Mouse (Mus musculus) retina, postnatal 7 days (tissue): Measurements from ENCODE around the gene Bax.
"Not testable (repeated sequence)": the region's sequence is repeated elsewhere in the genome, so short reads cannot be mapped to it uniquely, and the experiment has no call there.

Experiments
- DNase-seq: peaks from one replicate; pipeline ENCODE4 v3.0.0-alpha.2; 2012; ENCODE audit warnings: low read depth, low spot score

Bax gene

GRCm38 (mm10) chr7:45466283-45467089, at the start of gene Bax:
Bax (minus strand) TSS chr7:45466898.
- DNase-seq: peak; percentile 96

- no peak for DNase-seq
Measured at GRCm38 (mm10) chr7:45515436-45515835, 48.7 kb upstream of the Bax start.

- DNase-seq: no peak
Measured at GRCm38 (mm10) chr7:45514411-45514810, 47.7 kb upstream of the Bax start.

- DNase-seq: peak; percentile 80
Measured at GRCm38 (mm10) chr7:45509912-45510787, 43.5 kb upstream of the Bax start, which contains the start of gene Nucb1. Nucb1 (minus strand) TSS chr7:45510406.

- no peak for DNase-seq
Measured at GRCm38 (mm10) chr7:45509181-45509882, 42.6 kb upstream of the Bax start.

GRCm38 (mm10) chr7:45508561-45508960, 41.9 kb upstream of the Bax start:
- no peak for DNase-seq

- DNase-seq: no peak
Measured at GRCm38 (mm10) chr7:45507583-45507982, 40.9 kb upstream of the Bax start.

- DNase-seq: no peak
Measured at GRCm38 (mm10) chr7:45498427-45498826, 31.7 kb upstream of the Bax start.

GRCm38 (mm10) chr7:45494548-45494947, 27.9 kb upstream of the Bax start:
- DNase-seq: no peak

- no peak for DNase-seq
Measured at GRCm38 (mm10) chr7:45492951-45493350, 26.3 kb upstream of the Bax start.

GRCm38 (mm10) chr7:45492225-45492844, 25.6 kb upstream of the Bax start:
- DNase-seq: no peak

- DNase-seq: no peak
Measured at GRCm38 (mm10) chr7:45491264-45491663, 24.6 kb upstream of the Bax start.

- DNase-seq: no peak
Measured at GRCm38 (mm10) chr7:45490822-45491221, 24.1 kb upstream of the Bax start.

- no peak for DNase-seq
Measured at GRCm38 (mm10) chr7:45489578-45489977, 22.9 kb upstream of the Bax start.

GRCm38 (mm10) chr7:45488293-45489204, 21.9 kb upstream of the Bax start, which contains the start of gene Dhdh:
Dhdh (minus strand) TSS chr7:45488805.
- DNase-seq: peak; percentile 30

- no peak for DNase-seq
Measured at GRCm38 (mm10) chr7:45487861-45488292, 21.2 kb upstream of the Bax start.

- no peak for DNase-seq
Measured at GRCm38 (mm10) chr7:45486761-45487415, 20.2 kb upstream of the Bax start, which contains the start of gene Gm45808. Gm45808 (minus strand) TSS chr7:45486811.

GRCm38 (mm10) chr7:45486158-45486557, 19.5 kb upstream of the Bax start:
- no peak for DNase-seq

GRCm38 (mm10) chr7:45484985-45485384, 18.3 kb upstream of the Bax start:
- DNase-seq: not testable (repeated sequence)

- DNase-seq: no peak
Measured at GRCm38 (mm10) chr7:45482166-45482565, 15.5 kb upstream of the Bax start.
